Mouse (Mus musculus): ENCODE measurements around the gene Chst8.

The Chst8 gene

GRCm38 (mm10) chr7:34670778-34671177, 141.7 kb downstream of the Chst8 start:
- no peak for DNase-seq (ENCODE audit: low read depth, low spot score)

- DNase-seq (ENCODE audit: low read depth, low spot score): peak; percentile 92
These were observed 143.2 kb downstream of the Chst8 start for GRCm38 (mm10) chr7:34669336-34669735.

GRCm38 (mm10) chr7:34667874-34668273, 144.6 kb downstream of the Chst8 start:
- peak; percentile 6 for DNase-seq (ENCODE audit: low read depth, low spot score)

GRCm38 (mm10) chr7:34663145-34663544, 149.4 kb downstream of the Chst8 start:
- no peak for DNase-seq (ENCODE audit: low read depth, low spot score)

GRCm38 (mm10) chr7:34662227-34662626, 150.3 kb downstream of the Chst8 start:
- DNase-seq (ENCODE audit: low read depth, low spot score): no peak

GRCm38 (mm10) chr7:34659386-34660085, 153.0 kb downstream of the Chst8 start:
- DNase-seq (ENCODE audit: low read depth, low spot score): no peak

GRCm38 (mm10) chr7:34656632-34657031, 155.9 kb downstream of the Chst8 start, which contains the start of gene Kctd15:
Gene Kctd15, minus strand, starts transcription at chr7:34656732.
- DNase-seq (ENCODE audit: low read depth, low spot score): no peak

GRCm38 (mm10) chr7:34655086-34655839, 157.2 kb downstream of the Chst8 start:
- peak; percentile 88 for DNase-seq (ENCODE audit: low read depth, low spot score)

- peak; percentile 65 for DNase-seq (ENCODE audit: low read depth, low spot score)
These were observed 157.9 kb downstream of the Chst8 start for GRCm38 (mm10) chr7:34654441-34655085.

GRCm38 (mm10) chr7:34653731-34654440, 158.6 kb downstream of the Chst8 start:
- peak; percentile 47 for DNase-seq (ENCODE audit: low read depth, low spot score)

- peak; percentile 52 for DNase-seq (ENCODE audit: low read depth, low spot score)
These were observed 159.6 kb downstream of the Chst8 start for GRCm38 (mm10) chr7:34652751-34653502.

GRCm38 (mm10) chr7:34651381-34651780, 161.1 kb downstream of the Chst8 start:
- DNase-seq (ENCODE audit: low read depth, low spot score): no peak

GRCm38 (mm10) chr7:34647052-34647451, 165.5 kb downstream of the Chst8 start:
- DNase-seq (ENCODE audit: low read depth, low spot score): no peak

- DNase-seq (ENCODE audit: low read depth, low spot score): no peak
These were observed 166.2 kb downstream of the Chst8 start for GRCm38 (mm10) chr7:34646144-34646795.

- DNase-seq (ENCODE audit: low read depth, low spot score): no peak
These were observed 166.9 kb downstream of the Chst8 start for GRCm38 (mm10) chr7:34645623-34646022.

GRCm38 (mm10) chr7:34644591-34644990, 167.9 kb downstream of the Chst8 start:
- no peak for DNase-seq (ENCODE audit: low read depth, low spot score)

- no peak for DNase-seq (ENCODE audit: low read depth, low spot score)
These were observed 169.2 kb downstream of the Chst8 start for GRCm38 (mm10) chr7:34643329-34643728.

GRCm38 (mm10) chr7:34641968-34642367, 170.5 kb downstream of the Chst8 start:
- DNase-seq (ENCODE audit: low read depth, low spot score): no peak

- DNase-seq (ENCODE audit: low read depth, low spot score): no peak
These were observed 172.7 kb downstream of the Chst8 start for GRCm38 (mm10) chr7:34639798-34640197.

- DNase-seq (ENCODE audit: low read depth, low spot score): no peak
These were observed 175.8 kb downstream of the Chst8 start for GRCm38 (mm10) chr7:34636661-34637060.
